Mouse (Mus musculus): Measurements from ENCODE around the gene Ruvbl1. TPM values are rescaled to one million over a fixed set of nuclear protein-coding genes. Genes with fewer than 3 reads are reported as not detected.

Gene Ruvbl1
- polyA plus RNA-seq, 2 experiments, result 79.9 to 120 TPM

- Histone ChIP-seq H3K4me3 (replicated peaks; ENCODE audit: low read length) (no peak overlapping the region), H3K4me2 (replicated peaks; ENCODE audit: low read depth, low read length, severe bottlenecking) (no peak overlapping the region), H3K27me3 (ENCODE audit: control insufficient read depth, insufficient read depth, low read length) (0 out of 2 replicates have a peak, but pooled peaks cover 7% of the 10 kb centered on the region), H3K9ac (ENCODE audit: low read depth, low read length, severe bottlenecking) (no peak overlapping the region), H3K27ac (replicated peaks; ENCODE audit: low read depth, low read length) (no peak overlapping the region), H3K9me3 (ENCODE audit: control insufficient read depth, low read length) (no peaks in the 10 kb centered on the region), H3K36me3 (ENCODE audit: control insufficient read depth, insufficient read depth, low read length) (no peaks in the 10 kb centered on the region), H3K4me1 (ENCODE audit: control insufficient read depth, insufficient read depth, low read length) (no peaks in the 10 kb centered on the region)
- no peak for DNase-seq (ENCODE audit: low spot score)
- no peak for ATAC-seq (ENCODE audit: low FRiP score, low read depth)
- WGBS, result 34% methylated on average over 10 of the region's 10 CpGs
- no peak for TF ChIP-seq POLR2A (IDR thresholded peaks at IDR 0.05; ENCODE audit: borderline replicate concordance, extremely low read depth, insufficient read depth, insufficient read length)
Measured at GRCm38 (mm10) chr6:88545397-88545790, 80.2 kb downstream of the Ruvbl1 start.

Other genes with a start within 250 kb of the Ruvbl1 start
- gene Dnajb8, start 243.1 kb upstream of the Ruvbl1 start, polyA plus RNA-seq (2012; rRNA removed), result not detected in 2 replicates
- not detected in 2 replicates for gene Dnajb8, start 243.1 kb upstream of the Ruvbl1 start, polyA plus RNA-seq (2014; fragmentation: Nextera tagmentation; extraction: Ambion mirVana)
- 23.0 and 32.4 TPM in 2 replicates for gene Eefsec, start 18.9 kb upstream of the Ruvbl1 start, polyA plus RNA-seq (2012; rRNA removed)
- gene Eefsec, start 18.9 kb upstream of the Ruvbl1 start, polyA plus RNA-seq (2014; fragmentation: Nextera tagmentation; extraction: Ambion mirVana), result 38.2 and 51.9 TPM in 2 replicates
- gene Sec61a1, start 53.5 kb downstream of the Ruvbl1 start, polyA plus RNA-seq (2012; rRNA removed), result 254 and 348 TPM in 2 replicates
- gene Sec61a1, start 53.5 kb downstream of the Ruvbl1 start, polyA plus RNA-seq (2014; fragmentation: Nextera tagmentation; extraction: Ambion mirVana), result 270 and 273 TPM in 2 replicates
- 0.50 and 0.78 TPM in 2 replicates for gene Kbtbd12, start 172.5 kb downstream of the Ruvbl1 start, polyA plus RNA-seq (2012; rRNA removed)
- 0.95 and 1.3 TPM in 2 replicates for gene Kbtbd12, start 172.5 kb downstream of the Ruvbl1 start, polyA plus RNA-seq (2014; fragmentation: Nextera tagmentation; extraction: Ambion mirVana)